Mouse (Mus musculus) kidney, embryonic 14.5 days (tissue): Measurements from ENCODE around the gene Tekt4. TPM values are rescaled to one million over a fixed set of nuclear protein-coding genes. Genes with fewer than 3 reads are reported as not detected.

Experiments used
- ATAC-seq: fragments of 200-750 bp; cut with Nextera tagmentation; 2 replicates; pipeline ENCODE4 v1.8.0; 2017; ENCODE audit warnings: moderate number of reproducible peaks, mild to moderate bottlenecking, moderate TSS enrichment, moderate library complexity; ENCODE audit not compliant: low FRiP score, low TSS enrichment
- H3K27ac ChIP-seq: fragments of 300-500 bp; sonication (generic); 2 replicates; pipeline ENCODE4 v1.5.1; 2014; ENCODE audit warnings: low read depth, mild to moderate bottlenecking, low read length, moderate library complexity, mixed read lengths
- H3K27me3 ChIP-seq: fragments of 300-500 bp; sonication (generic); 2 replicates; pipeline ENCODE4 v1.6.1; 2014; ENCODE audit warnings: mild to moderate bottlenecking, low read length; ENCODE audit not compliant: control insufficient read depth, insufficient read depth
- H3K36me3 ChIP-seq: fragments of 300-500 bp; sonication (generic); 2 replicates; pipeline ENCODE4 v1.6.1; 2014; ENCODE audit warnings: low read length, mixed read lengths; ENCODE audit not compliant: control insufficient read depth, insufficient read depth
- H3K4me1 ChIP-seq: fragments of 300-500 bp; sonication (generic); 2 replicates; pipeline ENCODE4 v1.6.1; 2014; ENCODE audit warnings: low read length, mixed read lengths; ENCODE audit not compliant: control insufficient read depth, insufficient read depth
- H3K4me2 ChIP-seq: fragments of 300-500 bp; sonication (generic); replicated peaks from 2 replicates; pipeline ENCODE4 v1.6.1; 2014; ENCODE audit warnings: low read depth, mild to moderate bottlenecking, low read length
- H3K4me3 ChIP-seq: fragments of 300-500 bp; sonication (generic); 2 replicates; pipeline ENCODE4 v1.5.1; 2014; ENCODE audit warnings: mild to moderate bottlenecking, low read length
- H3K9ac ChIP-seq: fragments of 300-500 bp; sonication (generic); 2 replicates; pipeline ENCODE4 v1.6.1; 2014; ENCODE audit warnings: low read depth, mild to moderate bottlenecking, low read length, moderate library complexity
- H3K9me3 ChIP-seq: fragments of 300-500 bp; sonication (generic); 2 replicates; pipeline ENCODE4 v1.6.1; 2016; ENCODE audit warnings: low read length; ENCODE audit not compliant: control insufficient read depth
- WGBS: fragments of 180-500 bp; shearing (Covaris S2); extraction: QIAGEN DNeasy Blood & Tissue Kit; methylation state at CpG from one replicate; pipeline ENCODE4 v1.1.7; 2014; 5-methylcytosine and 5-hydroxymethylcytosine counted together
- polyA plus RNA-seq: library from polyadenylated mRNA; unstranded; fragments of >200 nt; fragmentation: Nextera tagmentation; extraction: Ambion mirVana; gene quantifications from 2 replicates; pipeline ENCODE4 v1.2.1, GENCODE M21; 2014

The Tekt4 gene
- polyA plus RNA-seq, 1 experiment from 2014 or later, result not detected

DNA sequence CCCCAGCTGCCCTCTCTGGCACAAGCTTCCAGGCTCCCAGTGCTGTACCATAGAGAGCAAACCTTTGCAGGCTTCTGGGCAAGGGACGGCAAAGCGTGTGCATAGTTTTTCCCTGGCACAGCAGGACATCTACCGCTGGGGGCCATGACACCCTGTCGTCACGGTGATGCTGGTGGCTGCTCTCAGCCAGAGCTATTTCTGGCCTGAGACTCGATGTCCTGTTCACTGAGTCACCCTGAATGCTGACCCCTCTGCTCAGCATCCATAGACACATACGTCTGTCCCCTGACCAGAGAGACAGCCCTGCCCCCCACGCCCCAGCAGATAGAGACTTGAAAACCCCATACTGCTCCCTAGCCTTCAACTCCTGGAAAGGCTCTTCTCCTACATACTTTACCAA lies 25.7 kb downstream of the Tekt4 start:
- no peaks in the 10 kb centered on the region for H3K9me3 ChIP-seq
- no peak overlapping the region for H3K4me2 ChIP-seq
- ATAC-seq, result no peak
- H3K9ac ChIP-seq, result no peak overlapping the region
- no peak overlapping the region for H3K4me3 ChIP-seq
- H3K4me1 ChIP-seq, result no peaks in the 10 kb centered on the region
- peaks cover 3% of the 10 kb centered on the region; the same call in 1 of the 2 replicates for H3K27me3 ChIP-seq
- WGBS, result 54% methylated on average over 8 of the region's 8 CpGs
- H3K27ac ChIP-seq, result no peak overlapping the region
- no peaks in the 10 kb centered on the region for H3K36me3 ChIP-seq

DNA sequence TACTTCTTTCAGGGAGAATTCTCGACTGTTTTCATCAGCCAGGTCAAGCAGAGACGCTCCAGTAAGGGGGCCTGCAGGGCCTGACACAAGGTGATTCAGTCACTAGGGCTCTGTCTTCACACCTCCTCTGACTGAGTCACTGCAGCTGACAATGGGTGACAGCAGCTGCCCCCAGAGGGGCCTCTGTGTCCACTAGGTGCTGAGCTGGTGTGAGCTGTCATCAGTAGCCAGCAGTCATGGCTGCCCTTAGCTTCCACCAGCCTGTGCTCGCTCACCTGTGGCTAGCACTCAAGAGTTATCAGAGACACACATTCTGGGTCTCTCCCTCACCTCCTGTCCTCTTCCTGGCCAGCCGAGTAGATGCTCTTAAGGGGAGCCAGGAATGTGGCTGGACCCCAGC lies 26.4 kb downstream of the Tekt4 start:
- 54% methylated on average over 4 of the region's 4 CpGs for WGBS
- H3K4me3 ChIP-seq, result no peak overlapping the region
- no peaks in the 10 kb centered on the region for H3K36me3 ChIP-seq
- no peak for ATAC-seq
- H3K9me3 ChIP-seq, result no peaks in the 10 kb centered on the region
- no peak overlapping the region for H3K27ac ChIP-seq
- H3K4me1 ChIP-seq, result no peaks in the 10 kb centered on the region
- no peak overlapping the region for H3K9ac ChIP-seq
- H3K27me3 ChIP-seq, result peaks cover 3% of the 10 kb centered on the region; the same call in 1 of the 2 replicates
- H3K4me2 ChIP-seq, result no peak overlapping the region

DNA sequence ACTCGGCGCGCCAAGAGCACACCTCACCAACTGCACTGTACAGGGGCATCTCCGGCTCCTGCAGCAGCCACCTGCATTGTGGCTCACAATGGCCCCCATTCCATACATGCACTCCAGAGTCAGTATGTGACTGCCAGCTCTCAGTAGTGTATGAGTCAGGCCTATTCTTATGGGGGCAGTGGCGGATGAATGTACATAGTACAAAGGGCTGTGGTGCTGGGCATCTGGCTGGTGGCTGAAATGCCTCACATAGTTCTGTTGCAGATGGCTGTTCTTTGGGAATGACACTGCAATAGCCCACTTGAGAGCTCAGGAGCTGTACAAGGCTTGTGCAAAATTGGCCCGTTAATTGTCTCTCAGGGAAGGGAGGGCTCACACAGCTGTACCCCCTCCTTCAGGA lies 27.7 kb downstream of the Tekt4 start:
- H3K4me3 ChIP-seq, result no peak overlapping the region
- H3K36me3 ChIP-seq, result no peaks in the 10 kb centered on the region
- no peaks in the 10 kb centered on the region for H3K4me1 ChIP-seq
- H3K27me3 ChIP-seq, result peaks cover 3% of the 10 kb centered on the region; the same call in 1 of the 2 replicates
- no peak overlapping the region for H3K4me2 ChIP-seq
- H3K27ac ChIP-seq, result no peak overlapping the region
- 85% methylated on average over 6 of the region's 6 CpGs for WGBS
- no peak for ATAC-seq
- no peak overlapping the region for H3K9ac ChIP-seq
- H3K9me3 ChIP-seq, result no peaks in the 10 kb centered on the region

DNA sequence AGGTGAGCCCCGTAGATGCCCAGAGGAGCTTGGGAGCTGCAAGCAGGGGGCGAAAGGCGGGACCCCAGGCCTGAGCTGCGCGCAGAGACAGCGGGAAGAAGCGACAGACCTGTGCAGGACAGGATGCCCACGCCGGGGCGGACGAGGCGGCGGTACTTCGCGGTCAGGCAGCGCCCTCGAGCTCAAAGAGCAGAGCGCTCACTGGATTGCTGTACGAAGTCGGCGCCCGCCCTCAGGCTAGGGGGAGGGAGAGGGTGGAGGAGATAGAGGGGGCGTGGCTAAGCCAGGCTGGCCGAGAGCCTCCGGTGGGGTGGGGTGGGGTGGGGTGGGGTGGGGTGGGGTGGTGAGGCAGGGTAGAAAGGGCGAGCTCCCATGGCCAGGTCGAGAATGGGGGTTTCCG lies 42.6 kb downstream of the Tekt4 start, which contains the start of gene Sstr5:
Gene Sstr5, minus strand, starts transcription at position 276 of the 400 bp plus-strand sequence.
- H3K9me3 ChIP-seq, result no peaks in the 10 kb centered on the region
- H3K36me3 ChIP-seq, result no peaks in the 10 kb centered on the region
- no peak within 1 kb of the TSS for H3K27ac ChIP-seq
- peaks cover 4% of the 10 kb centered on the region; the same call in 1 of the 2 replicates for H3K4me1 ChIP-seq
- peak within 1 kb of the TSS; percentile 29 for H3K4me3 ChIP-seq
- H3K4me2 ChIP-seq, result peak within 1 kb of the TSS; percentile 50
- WGBS, result 1% methylated on average over 28 of the region's 28 CpGs
- peak; percentile 71 for ATAC-seq
- H3K9ac ChIP-seq, result 0 out of 2 replicates have a peak within 1 kb of the TSS, but pooled peaks have one; percentile 28
- H3K27me3 ChIP-seq, result peaks cover 24% of the 10 kb centered on the region

DNA sequence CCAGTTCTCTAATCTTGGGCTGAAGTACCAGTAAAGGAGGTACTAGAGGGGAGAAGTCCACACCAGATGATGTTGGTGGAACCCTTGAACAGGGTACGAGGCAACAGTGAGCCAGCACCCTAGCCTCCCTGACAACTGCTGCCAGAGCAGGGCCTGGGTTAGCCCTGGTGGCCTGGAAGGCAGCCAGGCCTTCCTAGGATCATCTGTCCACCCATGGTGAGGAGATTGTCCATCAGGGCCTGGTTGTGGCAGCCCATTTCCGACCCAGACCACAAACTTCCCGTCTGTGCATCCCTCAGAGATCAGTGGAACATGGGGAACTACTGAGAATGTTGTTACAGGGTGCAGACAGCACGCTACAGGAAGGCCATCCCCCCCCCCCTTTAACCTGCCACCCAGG lies 48.2 kb downstream of the Tekt4 start:
- no peaks in the 10 kb centered on the region for H3K9me3 ChIP-seq
- H3K36me3 ChIP-seq, result no peaks in the 10 kb centered on the region
- peaks cover 5% of the 10 kb centered on the region for H3K27me3 ChIP-seq
- H3K4me1 ChIP-seq, result no peaks in the 10 kb centered on the region
- WGBS, result 71% methylated on average over 4 of the region's 4 CpGs
- H3K4me3 ChIP-seq, result no peak overlapping the region
- no peak for ATAC-seq
- H3K4me2 ChIP-seq, result no peak overlapping the region
- no peak overlapping the region for H3K9ac ChIP-seq
- no peak overlapping the region for H3K27ac ChIP-seq

DNA sequence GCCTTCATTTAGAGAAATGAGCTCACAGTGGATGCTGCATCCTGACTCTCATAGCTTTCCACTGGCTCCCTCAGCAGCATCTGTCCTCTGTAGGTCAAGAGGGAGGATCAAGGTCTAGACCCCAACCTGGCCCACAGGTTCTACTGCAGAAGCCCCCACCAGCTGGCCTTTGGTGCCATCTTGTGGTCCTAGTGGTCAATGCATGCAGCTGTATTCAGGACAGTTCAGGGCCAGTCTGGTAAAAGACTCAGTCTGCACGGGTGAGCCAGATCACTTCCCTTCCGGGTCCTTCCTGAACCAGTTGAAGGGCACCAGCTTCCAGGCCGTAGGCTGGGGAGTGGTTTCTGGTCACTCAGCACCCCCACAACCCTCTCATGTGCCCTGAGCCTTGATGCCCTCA lies 53.4 kb downstream of the Tekt4 start:
- no peak overlapping the region for H3K27ac ChIP-seq
- H3K4me1 ChIP-seq, result no peaks in the 10 kb centered on the region
- H3K4me3 ChIP-seq, result no peak overlapping the region
- no peaks in the 10 kb centered on the region for H3K27me3 ChIP-seq
- H3K4me2 ChIP-seq, result no peak overlapping the region
- WGBS, result 16% methylated on average over 3 of the region's 3 CpGs
- peak; percentile 62; the same call in 1 of the 2 replicates for ATAC-seq
- no peak overlapping the region for H3K9ac ChIP-seq
- H3K36me3 ChIP-seq, result no peaks in the 10 kb centered on the region
- no peaks in the 10 kb centered on the region for H3K9me3 ChIP-seq

DNA sequence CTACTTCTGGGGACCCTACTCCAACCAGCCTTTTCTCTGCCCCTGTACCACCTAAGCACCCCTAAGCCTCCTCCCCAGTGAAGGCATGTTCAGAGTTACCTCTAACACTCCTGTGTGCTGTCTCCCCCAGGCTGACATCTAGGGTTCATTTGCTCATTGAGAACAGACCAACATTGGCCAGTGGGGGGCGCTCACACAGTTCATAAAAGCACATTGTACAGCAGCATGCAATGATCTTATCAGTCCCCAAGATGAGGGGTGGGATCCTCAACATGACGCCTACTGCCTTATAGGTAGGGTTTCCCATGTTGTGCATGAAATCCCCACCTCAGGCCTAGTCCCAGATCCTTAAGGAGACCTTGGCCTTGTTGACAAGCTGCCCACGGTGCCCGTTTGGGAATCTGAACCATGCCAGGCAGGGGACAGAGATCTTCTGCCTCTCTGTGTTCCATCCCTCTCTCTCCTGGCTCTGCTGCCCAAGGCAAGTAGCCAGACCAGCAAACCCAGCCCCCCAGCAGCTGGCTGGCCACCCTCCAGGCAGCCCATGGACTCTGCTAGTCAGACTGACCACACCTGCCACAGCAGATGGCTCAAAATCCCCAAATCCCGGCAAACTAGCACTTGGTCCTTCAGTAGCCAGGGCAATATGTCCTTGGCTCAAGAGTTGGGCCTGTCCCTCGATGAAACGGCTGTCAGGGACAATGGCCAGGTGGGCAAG lies 54.6 kb downstream of the Tekt4 start:
- no peak overlapping the region for H3K9ac ChIP-seq
- H3K4me3 ChIP-seq, result no peak overlapping the region
- no peaks in the 10 kb centered on the region for H3K9me3 ChIP-seq
- H3K27me3 ChIP-seq, result no peaks in the 10 kb centered on the region
- ATAC-seq, result no peak
- WGBS, result 54% methylated on average over 7 of the region's 7 CpGs
- no peaks in the 10 kb centered on the region for H3K4me1 ChIP-seq
- no peaks in the 10 kb centered on the region for H3K36me3 ChIP-seq
- H3K4me2 ChIP-seq, result no peak overlapping the region
- H3K27ac ChIP-seq, result no peak overlapping the region

DNA sequence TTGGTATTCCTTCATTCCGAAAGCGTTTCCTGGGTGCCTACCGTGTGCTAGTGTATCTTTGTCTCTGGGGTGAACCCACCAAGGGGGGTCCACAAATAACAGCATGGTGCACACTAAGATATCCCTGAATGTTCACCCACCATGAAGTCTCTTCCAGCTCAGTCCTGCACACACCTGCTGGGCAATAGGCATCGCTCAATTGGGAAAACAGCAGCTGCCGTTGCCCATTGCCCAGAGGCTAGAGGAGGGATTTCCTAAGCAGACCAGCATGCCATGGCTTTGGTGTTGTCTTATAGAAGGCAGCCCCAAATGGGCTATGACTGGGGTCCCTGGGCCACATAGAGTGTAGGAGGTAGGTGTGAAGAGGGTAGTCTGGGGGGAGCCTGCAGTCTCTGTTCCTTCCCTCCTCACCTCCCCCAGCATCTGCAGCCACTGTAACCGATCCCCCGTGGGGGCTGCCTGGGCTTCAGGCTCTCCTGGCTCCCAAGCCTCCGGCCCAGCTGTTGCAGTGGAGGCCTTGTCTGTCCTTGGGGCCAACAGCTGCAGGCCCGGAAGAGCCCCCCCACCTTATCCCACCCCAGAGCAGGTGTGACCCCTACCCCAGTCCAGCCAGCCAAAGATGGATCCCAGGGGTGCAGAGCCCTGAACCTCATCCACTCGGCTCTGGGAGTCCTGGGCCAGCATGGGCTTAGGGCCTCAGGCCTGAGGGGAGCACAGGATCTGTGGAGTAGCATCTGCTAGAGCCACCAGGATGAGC lies 55.8 kb downstream of the Tekt4 start:
- WGBS, result 67% methylated on average over 10 of the region's 10 CpGs
- ATAC-seq, result no peak
- no peaks in the 10 kb centered on the region for H3K4me1 ChIP-seq
- no peaks in the 10 kb centered on the region for H3K9me3 ChIP-seq
- no peak overlapping the region for H3K4me3 ChIP-seq
- H3K4me2 ChIP-seq, result no peak overlapping the region
- H3K9ac ChIP-seq, result no peak overlapping the region
- H3K27me3 ChIP-seq, result no peaks in the 10 kb centered on the region
- H3K27ac ChIP-seq, result no peak overlapping the region
- no peaks in the 10 kb centered on the region for H3K36me3 ChIP-seq

DNA sequence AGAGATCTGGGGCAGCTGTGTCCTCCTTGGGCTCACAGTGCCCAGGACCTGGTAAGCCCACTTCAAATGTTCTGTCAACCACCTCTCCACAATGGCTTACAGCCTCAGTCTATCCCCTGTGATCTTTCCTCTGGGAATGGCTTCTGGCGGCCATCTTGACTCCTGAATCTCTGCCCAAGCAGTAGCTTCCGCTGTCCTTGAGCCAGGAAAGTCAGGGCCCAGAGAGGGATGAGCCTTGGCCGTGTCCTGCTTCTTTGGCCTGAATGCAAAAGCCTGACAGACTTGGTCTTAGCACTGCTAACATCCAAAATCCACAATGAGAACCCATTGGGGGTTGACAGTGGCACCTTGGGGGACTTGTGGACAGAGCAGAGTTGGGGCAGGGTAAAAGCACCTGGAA lies 57.5 kb downstream of the Tekt4 start:
- no peak for ATAC-seq
- Histone ChIP-seq H3K27ac (no peak overlapping the region), H3K4me3 (no peak overlapping the region), H3K36me3 (no peaks in the 10 kb centered on the region), H3K4me1 (peaks cover 4% of the 10 kb centered on the region; the same call in 1 of the 2 replicates), H3K9ac (no peak overlapping the region), H3K4me2 (no peak overlapping the region), H3K27me3 (no peaks in the 10 kb centered on the region), H3K9me3 (no peaks in the 10 kb centered on the region)
- WGBS, result 90% methylated on average over 3 of the region's 3 CpGs
